Mouse (Mus musculus) skeletal muscle tissue, adult 2 months (tissue): ENCODE data around the gene Olfr535.
"Not testable (repeated sequence)": the region's sequence is repeated elsewhere in the genome, so short reads cannot be mapped to it uniquely, and the experiment has no call there.

ENCODE experiments used
- DNase-seq: peaks from one replicate; pipeline ENCODE4 v3.0.0-alpha.2; 2012; ENCODE audit warnings: low read depth, low spot score

The Olfr535 gene

GRCm38 (mm10) chr7:140483916-140484315, at the start of gene Olfr535:
Gene Olfr535 (plus strand): TSS chr7:140484216.
- no peak for DNase-seq

- DNase-seq: no peak
These were observed 40.9 kb upstream of the Olfr535 start for GRCm38 (mm10) chr7:140443141-140443540.

GRCm38 (mm10) chr7:140463070-140463469, 20.9 kb upstream of the Olfr535 start, which contains the start of gene Olfr533:
Gene Olfr533 (plus strand): TSS chr7:140463370.
- not testable (repeated sequence) for DNase-seq

GRCm38 (mm10) chr7:140477886-140478285, 6.1 kb upstream of the Olfr535 start:
- no peak for DNase-seq

GRCm38 (mm10) chr7:140478733-140479132, 5.3 kb upstream of the Olfr535 start:
- no peak for DNase-seq

GRCm38 (mm10) chr7:140488981-140489380, 5.0 kb downstream of the Olfr535 start:
- no peak for DNase-seq

GRCm38 (mm10) chr7:140494231-140494630, 10.2 kb downstream of the Olfr535 start:
- no peak for DNase-seq

- DNase-seq: no peak
These were observed 10.7 kb downstream of the Olfr535 start for GRCm38 (mm10) chr7:140494702-140495101.

GRCm38 (mm10) chr7:140507346-140508021, 23.5 kb downstream of the Olfr535 start, which contains the start of gene Olfr536:
Gene Olfr536 (minus strand): TSS chr7:140507396.
- not testable (repeated sequence) for DNase-seq

- no peak for DNase-seq
These were observed 55.7 kb downstream of the Olfr535 start for GRCm38 (mm10) chr7:140539746-140540145.
